ENCODE assay signal across 8 mouse cellular contexts in the genomic region with DNA sequence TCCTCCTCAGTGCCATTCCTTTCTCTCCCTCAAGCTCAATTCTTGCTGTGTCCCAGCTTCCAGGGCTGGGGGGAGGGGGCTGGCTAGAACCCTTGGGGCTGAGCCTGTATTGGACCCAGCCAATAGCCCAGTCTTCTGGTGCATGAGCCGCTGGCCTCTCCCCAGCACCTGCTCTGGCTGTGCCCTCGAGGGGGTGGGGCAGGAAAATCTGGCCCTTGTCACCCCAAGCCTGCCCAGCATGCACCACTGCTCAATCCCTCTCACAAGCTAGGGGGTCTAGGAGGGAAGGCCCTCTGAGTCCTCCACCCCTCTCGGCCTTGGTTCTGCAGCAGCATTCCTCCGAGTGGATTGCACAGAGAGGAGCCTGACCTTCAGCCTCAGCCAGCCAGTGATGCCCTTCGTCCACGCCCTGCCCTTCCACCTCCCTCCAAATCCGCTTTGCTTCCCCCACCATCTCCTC. TPM values are rescaled to one million over a fixed set of nuclear protein-coding genes. Genes with fewer than 3 reads are reported as not detected.
DNase-seq lines count a peak whose midpoint lies in the region; ATAC-seq lines count a peak whose summit lies in the region.

No protein-coding gene starts in this region.

- H3K9me3 ChIP-seq in kidney, embryonic 14.5 days (ENCODE audit: control insufficient read depth, low read length) = no peaks in the 10 kb centered on the region
- H3K9me3 ChIP-seq in embryonic facial prominence, embryonic 10.5 days = no peaks in the 10 kb centered on the region
- H3K9me3 ChIP-seq in hindbrain, embryonic 10.5 days = no peaks in the 10 kb centered on the region
- no peaks in the 10 kb centered on the region for H3K9me3 ChIP-seq in midbrain, embryonic 15.5 days

- 19% methylated on average over 7 of the region's 7 CpGs for WGBS in kidney, embryonic 14.5 days
- WGBS in embryonic facial prominence, embryonic 10.5 days = 16% methylated on average over 7 of the region's 7 CpGs
- 17% methylated on average over 7 of the region's 7 CpGs for WGBS in hindbrain, embryonic 10.5 days
- WGBS in midbrain, embryonic 15.5 days = 15% methylated on average over 7 of the region's 7 CpGs

- peaks cover 31% of the 10 kb centered on the region for H3K27me3 ChIP-seq in kidney, embryonic 14.5 days (ENCODE audit: control insufficient read depth, insufficient read depth, low read length)
- H3K27me3 ChIP-seq in embryonic facial prominence, embryonic 10.5 days (replicated peaks; ENCODE audit: low read depth, poor library complexity, severe bottlenecking) = peaks cover 85% of the 10 kb centered on the region
- H3K27me3 ChIP-seq in hindbrain, embryonic 10.5 days (ENCODE audit: insufficient read depth, poor library complexity, severe bottlenecking) = peaks cover 87% of the 10 kb centered on the region
- peaks cover 33% of the 10 kb centered on the region for H3K27me3 ChIP-seq in midbrain, embryonic 15.5 days (replicated peaks)

- no peak for ATAC-seq in kidney, embryonic 14.5 days (ENCODE audit: low FRiP score, low TSS enrichment)
- ATAC-seq in midbrain, embryonic 15.5 days (replicated peaks) = no peak

- peak overlapping the region; percentile 25 for H3K4me3 ChIP-seq in kidney, embryonic 14.5 days (ENCODE audit: low read length)
- H3K4me3 ChIP-seq in embryonic facial prominence, embryonic 10.5 days = peak overlapping the region; percentile 54
- H3K4me3 ChIP-seq in hindbrain, embryonic 10.5 days = peak overlapping the region; percentile 38
- H3K4me3 ChIP-seq in midbrain, embryonic 15.5 days = peak overlapping the region; percentile 20

- H3K36me3 ChIP-seq in kidney, embryonic 14.5 days (ENCODE audit: control insufficient read depth, insufficient read depth, low read length) = peaks cover 5% of the 10 kb centered on the region; the same call in 1 of the 2 replicates
- H3K36me3 ChIP-seq in embryonic facial prominence, embryonic 10.5 days (replicated peaks) = peaks cover 41% of the 10 kb centered on the region
- peaks cover 3% of the 10 kb centered on the region; the same call in 1 of the 2 replicates for H3K36me3 ChIP-seq in hindbrain, embryonic 10.5 days
- H3K36me3 ChIP-seq in midbrain, embryonic 15.5 days (replicated peaks) = peaks cover 3% of the 10 kb centered on the region; the same call in 1 of the 2 replicates

- no peak for DNase-seq in kidney, postnatal 10 days
- DNase-seq in embryonic facial prominence, embryonic 10.5 days (ENCODE audit: low spot score) = no peak
- DNase-seq in hindbrain, embryonic 10.5 days (ENCODE audit: low spot score) = no peak
- DNase-seq in right cerebral cortex, postnatal 25 days = no peak
- DNase-seq in thymus, postnatal 36 days = no peak
- DNase-seq in layer of hippocampus, postnatal 36 days = no peak

- no peak overlapping the region for H3K27ac ChIP-seq in kidney, embryonic 14.5 days (ENCODE audit: low read depth, low read length)
- peak overlapping the region; percentile 71; the same call in 1 of the 2 replicates for H3K27ac ChIP-seq in embryonic facial prominence, embryonic 10.5 days (replicated peaks)
- peak overlapping the region; percentile 75; the same call in 1 of the 2 replicates for H3K27ac ChIP-seq in hindbrain, embryonic 10.5 days
- no peak overlapping the region for H3K27ac ChIP-seq in midbrain, embryonic 15.5 days

- peak overlapping the region; percentile 54; the same call in 1 of the 2 replicates for H3K9ac ChIP-seq in kidney, embryonic 14.5 days (ENCODE audit: low read depth, low read length)
- H3K9ac ChIP-seq in midbrain, embryonic 15.5 days = no peak overlapping the region

- peaks cover 54% of the 10 kb centered on the region for H3K4me1 ChIP-seq in kidney, embryonic 14.5 days (ENCODE audit: control insufficient read depth, insufficient read depth, low read length)
- peaks cover 67% of the 10 kb centered on the region for H3K4me1 ChIP-seq in embryonic facial prominence, embryonic 10.5 days
- peaks cover 62% of the 10 kb centered on the region for H3K4me1 ChIP-seq in hindbrain, embryonic 10.5 days (replicated peaks)
- peaks cover 64% of the 10 kb centered on the region for H3K4me1 ChIP-seq in midbrain, embryonic 15.5 days

- H3K4me2 ChIP-seq in kidney, embryonic 14.5 days (replicated peaks; ENCODE audit: low read depth, low read length) = peak overlapping the region; percentile 47
- H3K4me2 ChIP-seq in midbrain, embryonic 15.5 days = peak overlapping the region; percentile 41; the same call in 1 of the 2 replicates

RNA-seq across cellular contexts. Expression of a gene that starts 12.4 kb away (rescaled TPM):
- 39.6 and 43.5 TPM in 2 replicates for polyA plus RNA-seq in kidney, embryonic 14.5 days (2014; fragmentation: Nextera tagmentation; extraction: Ambion mirVana)
- 30.2 and 30.6 TPM in 2 replicates for polyA plus RNA-seq in embryonic facial prominence, embryonic 10.5 days (2016; fragmentation: Nextera tagmentation; extraction: Ambion mirVana)
- 19.0 and 20.2 TPM in 2 replicates for polyA plus RNA-seq in hindbrain, embryonic 10.5 days (2016; fragmentation: Nextera tagmentation; extraction: Ambion mirVana)
- polyA plus RNA-seq in midbrain, embryonic 15.5 days (2015; fragmentation: Nextera tagmentation; extraction: Ambion mirVana) = 20.8 and 21.3 TPM in 2 replicates
- 100 to 1,000 TPM; 166 to 180 TPM for total RNA-seq in layer of hippocampus, postnatal 36 days (2021)

RNA-seq across cellular contexts. Expression of a gene that starts 27.4 kb away (rescaled TPM):
- 41.5 and 51.6 TPM in 2 replicates for polyA plus RNA-seq in kidney, embryonic 14.5 days (2014; fragmentation: Nextera tagmentation; extraction: Ambion mirVana)
- 10.4 and 15.6 TPM in 2 replicates for polyA plus RNA-seq in embryonic facial prominence, embryonic 10.5 days (2016; fragmentation: Nextera tagmentation; extraction: Ambion mirVana)
- polyA plus RNA-seq in hindbrain, embryonic 10.5 days (2016; fragmentation: Nextera tagmentation; extraction: Ambion mirVana) = 3.8 and 4.5 TPM in 2 replicates
- polyA plus RNA-seq in midbrain, embryonic 15.5 days (2015; fragmentation: Nextera tagmentation; extraction: Ambion mirVana) = 1.5 and 2.0 TPM in 2 replicates
- 1 to 10 TPM in 1 of 2 experiments, under 1 TPM in 1; 0.72 to 1.1 TPM for total RNA-seq in layer of hippocampus, postnatal 36 days (2021)

RNA-seq across cellular contexts. Expression of a gene that starts 48.2 kb away (rescaled TPM):
- polyA plus RNA-seq in kidney, embryonic 14.5 days (2014; fragmentation: Nextera tagmentation; extraction: Ambion mirVana) = 65.2 and 67.6 TPM in 2 replicates
- 57.1 and 61.3 TPM in 2 replicates for polyA plus RNA-seq in embryonic facial prominence, embryonic 10.5 days (2016; fragmentation: Nextera tagmentation; extraction: Ambion mirVana)
- 62.3 and 91.2 TPM in 2 replicates for polyA plus RNA-seq in hindbrain, embryonic 10.5 days (2016; fragmentation: Nextera tagmentation; extraction: Ambion mirVana)
- polyA plus RNA-seq in midbrain, embryonic 15.5 days (2015; fragmentation: Nextera tagmentation; extraction: Ambion mirVana) = 86.1 and 98.7 TPM in 2 replicates
- total RNA-seq in layer of hippocampus, postnatal 36 days (2021) = 10 to 100 TPM; 63.6 to 73.5 TPM

Comparison
In these comparisons a context has a peak if more than half of its experiments do, and no peak if none do; other contexts are left out.
1. H3K27ac ChIP-seq: peak in embryonic facial prominence, embryonic 10.5 days (single experiment) and hindbrain, embryonic 10.5 days (single experiment); none in kidney, embryonic 14.5 days (single experiment) and midbrain, embryonic 15.5 days (single experiment).
2. Peak in every context shown above with its lines, with median percentiles within 50 percentile points of each other: H3K4me3 ChIP-seq.